Mouse (Mus musculus): ENCODE measurements around the gene Misp. TPM values are rescaled to one million over a fixed set of nuclear protein-coding genes. Genes with fewer than 3 reads are reported as not detected.

Gene Misp
- polyA plus RNA-seq, 1 experiment from 2014 or later: 0.69 TPM

GRCm38 (mm10) chr10:79874290-79874862, 53.6 kb downstream of the Misp start, which contains the start of the genes Prtn3 and Plppr3:
Gene Prtn3, plus strand, starts transcription at chr10:79874476.
Gene Plppr3, minus strand, starts transcription at chr10:79874634.
- ATAC-seq (ENCODE audit: low FRiP score) (peak; percentile 93), DNase-seq (ENCODE audit: low spot score) (peak; percentile 87)
- no peaks in the 10 kb centered on the region for H3K9me3 ChIP-seq (ENCODE audit: control insufficient read depth, low read length)
- H3K4me1 ChIP-seq (replicated peaks; ENCODE audit: control insufficient read depth, insufficient read depth, low read length): no peaks in the 10 kb centered on the region; the same call in 1 of the 2 replicates
- H3K9ac ChIP-seq (ENCODE audit: low read depth, low read length): peak within 1 kb of the TSS; percentile 93
- peak within 1 kb of the TSS; percentile 68 for H3K4me3 ChIP-seq (ENCODE audit: low read depth, low read length)
- H3K4me2 ChIP-seq (replicated peaks; ENCODE audit: low read depth, low read length): peak within 1 kb of the TSS; percentile 58
- peaks cover 5% of the 10 kb centered on the region; the same call in 1 of the 2 replicates for H3K36me3 ChIP-seq (ENCODE audit: control insufficient read depth, insufficient read depth, low read length)
- H3K27ac ChIP-seq (ENCODE audit: low read depth, low read length): peak within 1 kb of the TSS; percentile 89
- under 1% methylated on average over 43 of the region's 57 CpGs for WGBS
- no peaks in the 10 kb centered on the region for H3K27me3 ChIP-seq (ENCODE audit: control insufficient read depth, insufficient read depth, low read length)

GRCm38 (mm10) chr10:79877174-79877573, 56.4 kb downstream of the Misp start:
- peaks cover 2% of the 10 kb centered on the region; the same call in 1 of the 2 replicates for H3K4me1 ChIP-seq (replicated peaks; ENCODE audit: control insufficient read depth, insufficient read depth, low read length)
- H3K4me2 ChIP-seq (replicated peaks; ENCODE audit: low read depth, low read length): no peak overlapping the region
- H3K27me3 ChIP-seq (ENCODE audit: control insufficient read depth, insufficient read depth, low read length): peaks cover 8% of the 10 kb centered on the region
- no peak for DNase-seq (ENCODE audit: low spot score)
- H3K4me3 ChIP-seq (ENCODE audit: low read depth, low read length): no peak overlapping the region
- H3K27ac ChIP-seq (ENCODE audit: low read depth, low read length): no peak overlapping the region
- no peak for ATAC-seq (ENCODE audit: low FRiP score)
- H3K9ac ChIP-seq (ENCODE audit: low read depth, low read length): no peak overlapping the region
- no peaks in the 10 kb centered on the region for H3K36me3 ChIP-seq (ENCODE audit: control insufficient read depth, insufficient read depth, low read length)
- WGBS: 38% methylated on average over 1 of the region's 1 CpGs
- H3K9me3 ChIP-seq (ENCODE audit: control insufficient read depth, low read length): no peaks in the 10 kb centered on the region

GRCm38 (mm10) chr10:79877757-79878156, 57.0 kb downstream of the Misp start:
- 55% methylated on average over 12 of the region's 12 CpGs for WGBS
- H3K9me3 ChIP-seq (ENCODE audit: control insufficient read depth, low read length): no peaks in the 10 kb centered on the region
- no peak overlapping the region for H3K4me2 ChIP-seq (replicated peaks; ENCODE audit: low read depth, low read length)
- H3K27me3 ChIP-seq (ENCODE audit: control insufficient read depth, insufficient read depth, low read length): peaks cover 13% of the 10 kb centered on the region
- ATAC-seq (ENCODE audit: low FRiP score) (no peak), DNase-seq (ENCODE audit: low spot score) (no peak)
- no peaks in the 10 kb centered on the region for H3K36me3 ChIP-seq (ENCODE audit: control insufficient read depth, insufficient read depth, low read length)
- no peak overlapping the region for H3K9ac ChIP-seq (ENCODE audit: low read depth, low read length)
- H3K4me1 ChIP-seq (replicated peaks; ENCODE audit: control insufficient read depth, insufficient read depth, low read length): peaks cover 2% of the 10 kb centered on the region; the same call in 1 of the 2 replicates
- no peak overlapping the region for H3K4me3 ChIP-seq (ENCODE audit: low read depth, low read length)
- no peak overlapping the region for H3K27ac ChIP-seq (ENCODE audit: low read depth, low read length)

GRCm38 (mm10) chr10:79879527-79879926, 58.7 kb downstream of the Misp start:
- no peak overlapping the region for H3K27ac ChIP-seq (ENCODE audit: low read depth, low read length)
- peaks cover 14% of the 10 kb centered on the region for H3K27me3 ChIP-seq (ENCODE audit: control insufficient read depth, insufficient read depth, low read length)
- no peak overlapping the region for H3K4me3 ChIP-seq (ENCODE audit: low read depth, low read length)
- 53% methylated on average over 3 of the region's 3 CpGs for WGBS
- H3K4me2 ChIP-seq (replicated peaks; ENCODE audit: low read depth, low read length): no peak overlapping the region
- H3K9me3 ChIP-seq (ENCODE audit: control insufficient read depth, low read length): no peaks in the 10 kb centered on the region
- ATAC-seq (ENCODE audit: low FRiP score) (no peak), DNase-seq (ENCODE audit: low spot score) (no peak)
- H3K4me1 ChIP-seq (replicated peaks; ENCODE audit: control insufficient read depth, insufficient read depth, low read length): peaks cover 2% of the 10 kb centered on the region; the same call in 1 of the 2 replicates
- no peak overlapping the region for H3K9ac ChIP-seq (ENCODE audit: low read depth, low read length)
- H3K36me3 ChIP-seq (ENCODE audit: control insufficient read depth, insufficient read depth, low read length): no peaks in the 10 kb centered on the region

Other genes starting within 250 kb of the Misp start
- gene Theg, start 233.7 kb upstream of the Misp start, polyA plus RNA-seq (2014; fragmentation: Nextera tagmentation; extraction: Ambion mirVana): not detected in 2 replicates
- 0.06 and 0.19 TPM in 2 replicates for gene C2cd4c, start 207.0 kb upstream of the Misp start, polyA plus RNA-seq (2014; fragmentation: Nextera tagmentation; extraction: Ambion mirVana)
- gene Shc2, start 183.1 kb upstream of the Misp start, polyA plus RNA-seq (2014; fragmentation: Nextera tagmentation; extraction: Ambion mirVana): 11.7 and 12.4 TPM in 2 replicates
- gene Odf3l2, start 175.3 kb upstream of the Misp start, polyA plus RNA-seq (2014; fragmentation: Nextera tagmentation; extraction: Ambion mirVana): not detected in 2 replicates
- gene Madcam1, start 156.4 kb upstream of the Misp start, polyA plus RNA-seq (2014; fragmentation: Nextera tagmentation; extraction: Ambion mirVana): 1.1 and 1.6 TPM in 2 replicates
- 69.6 and 70.8 TPM in 2 replicates for gene Tpgs1, start 151.6 kb upstream of the Misp start, polyA plus RNA-seq (2014; fragmentation: Nextera tagmentation; extraction: Ambion mirVana)
- gene Cdc34, start 138.8 kb upstream of the Misp start, polyA plus RNA-seq (2014; fragmentation: Nextera tagmentation; extraction: Ambion mirVana): 153 and 159 TPM in 2 replicates
- gene Gzmm, start 132.0 kb upstream of the Misp start, polyA plus RNA-seq (2014; fragmentation: Nextera tagmentation; extraction: Ambion mirVana): 0.42 and 0.73 TPM in 2 replicates
- gene Bsg, start 116.5 kb upstream of the Misp start, polyA plus RNA-seq (2014; fragmentation: Nextera tagmentation; extraction: Ambion mirVana): 595 and 605 TPM in 2 replicates
- 0.15 and 0.20 TPM in 2 replicates for gene Hcn2, start 104.4 kb upstream of the Misp start, polyA plus RNA-seq (2014; fragmentation: Nextera tagmentation; extraction: Ambion mirVana)
- gene Polrmt, start 74.4 kb upstream of the Misp start, polyA plus RNA-seq (2014; fragmentation: Nextera tagmentation; extraction: Ambion mirVana): 23.5 and 26.8 TPM in 2 replicates
- 0.18 and 0.48 TPM in 2 replicates for gene Fgf22, start 65.9 kb upstream of the Misp start, polyA plus RNA-seq (2014; fragmentation: Nextera tagmentation; extraction: Ambion mirVana)
- gene Rnf126, start 54.0 kb upstream of the Misp start, polyA plus RNA-seq (2014; fragmentation: Nextera tagmentation; extraction: Ambion mirVana): 79.4 and 80.5 TPM in 2 replicates
- 1.5 TPM in 2 replicates for gene Fstl3, start 43.7 kb upstream of the Misp start, polyA plus RNA-seq (2014; fragmentation: Nextera tagmentation; extraction: Ambion mirVana)
- 0.13 TPM in 1 of 2 replicates, not detected in the other for gene Prss57, start 30.0 kb upstream of the Misp start, polyA plus RNA-seq (2014; fragmentation: Nextera tagmentation; extraction: Ambion mirVana)
- 129 and 132 TPM in 2 replicates for gene Palm, start 27.4 kb upstream of the Misp start, polyA plus RNA-seq (2014; fragmentation: Nextera tagmentation; extraction: Ambion mirVana)
- gene Ptbp1, start 33.4 kb downstream of the Misp start, polyA plus RNA-seq (2014; fragmentation: Nextera tagmentation; extraction: Ambion mirVana): 141 and 152 TPM in 2 replicates
- 9.4 and 10.5 TPM in 2 replicates for gene Prtn3, start 53.5 kb downstream of the Misp start, polyA plus RNA-seq (2014; fragmentation: Nextera tagmentation; extraction: Ambion mirVana)
- gene Plppr3, start 53.6 kb downstream of the Misp start, polyA plus RNA-seq (2014; fragmentation: Nextera tagmentation; extraction: Ambion mirVana): 129 and 150 TPM in 2 replicates
- 0.67 TPM in 1 of 2 replicates, not detected in the other for gene Elane, start 65.3 kb downstream of the Misp start, polyA plus RNA-seq (2014; fragmentation: Nextera tagmentation; extraction: Ambion mirVana)
- gene Cfd, start 69.9 kb downstream of the Misp start, polyA plus RNA-seq (2014; fragmentation: Nextera tagmentation; extraction: Ambion mirVana): not detected in 2 replicates
- 33.7 and 41.8 TPM in 2 replicates for gene Med16, start 87.9 kb downstream of the Misp start, polyA plus RNA-seq (2014; fragmentation: Nextera tagmentation; extraction: Ambion mirVana)
- 23.6 and 25.3 TPM in 2 replicates for gene Gm26602, start 89.9 kb downstream of the Misp start, polyA plus RNA-seq (2014; fragmentation: Nextera tagmentation; extraction: Ambion mirVana)
- gene Kiss1r, start 96.0 kb downstream of the Misp start, polyA plus RNA-seq (2014; fragmentation: Nextera tagmentation; extraction: Ambion mirVana): 0.26 and 0.36 TPM in 2 replicates
- 131 and 139 TPM in 2 replicates for gene R3hdm4, start 100.2 kb downstream of the Misp start, polyA plus RNA-seq (2014; fragmentation: Nextera tagmentation; extraction: Ambion mirVana)
- gene Arid3a, start 106.1 kb downstream of the Misp start, polyA plus RNA-seq (2014; fragmentation: Nextera tagmentation; extraction: Ambion mirVana): 4.9 and 9.0 TPM in 2 replicates
- 94.7 and 102 TPM in 2 replicates for gene Wdr18, start 139.2 kb downstream of the Misp start, polyA plus RNA-seq (2014; fragmentation: Nextera tagmentation; extraction: Ambion mirVana)
- 0.29 and 0.49 TPM in 2 replicates for gene Grin3b, start 149.7 kb downstream of the Misp start, polyA plus RNA-seq (2014; fragmentation: Nextera tagmentation; extraction: Ambion mirVana)
- 14.6 and 16.1 TPM in 2 replicates for gene Tmem259, start 163.3 kb downstream of the Misp start, polyA plus RNA-seq (2014; fragmentation: Nextera tagmentation; extraction: Ambion mirVana)
- 180 and 221 TPM in 2 replicates for gene Cnn2, start 167.6 kb downstream of the Misp start, polyA plus RNA-seq (2014; fragmentation: Nextera tagmentation; extraction: Ambion mirVana)
- gene Abca7, start 175.5 kb downstream of the Misp start, polyA plus RNA-seq (2014; fragmentation: Nextera tagmentation; extraction: Ambion mirVana): 2.6 TPM in 2 replicates
- gene Arhgap45, start 195.7 kb downstream of the Misp start, polyA plus RNA-seq (2014; fragmentation: Nextera tagmentation; extraction: Ambion mirVana): 4.1 and 4.3 TPM in 2 replicates
- 215 and 222 TPM in 2 replicates for gene Polr2e, start 218.8 kb downstream of the Misp start, polyA plus RNA-seq (2014; fragmentation: Nextera tagmentation; extraction: Ambion mirVana)
- gene Gpx4, start 226.2 kb downstream of the Misp start, polyA plus RNA-seq (2014; fragmentation: Nextera tagmentation; extraction: Ambion mirVana): 543 and 552 TPM in 2 replicates

Data from hindbrain, embryonic 11.5 days (tissue).